Mouse (Mus musculus) heart, adult 2 months (tissue): ENCODE results near the gene Slc24a3.

ENCODE experiments used
- CTCF ChIP-seq: fragments of 200-600 bp; IDR thresholded peaks from 2 replicates; pipeline ENCODE4 v1.8.1; 2022; ENCODE audit warnings: antibody characterized with exemption, mild to moderate bottlenecking, moderate library complexity
- POLR2A ChIP-seq: fragments of 200-500 bp; IDR thresholded peaks from 2 replicates; pipeline ENCODE4 v1.6.1; 2011; ENCODE audit warnings: mild to moderate bottlenecking, low read depth, low read length, control low read depth; ENCODE audit not compliant: insufficient read depth

GRCm38 (mm10) chr2:145533086-145533485 lies 365.5 kb downstream of the Slc24a3 start:
- no peak for TF ChIP-seq CTCF
- TF ChIP-seq POLR2A, result no peak
